Mouse (Mus musculus) adipocyte (in vitro differentiated cells): ENCODE measurements around the gene Pacsin1.
"Not testable (repeated sequence)": the region's sequence is repeated elsewhere in the genome, so short reads cannot be mapped to it uniquely, and the experiment has no call there.

ENCODE experiments used
- DNase-seq: peaks from one replicate; pipeline ENCODE4 v3.0.0-alpha.2; 2016; ENCODE audit warnings: low spot score

Pacsin1 gene

DNA sequence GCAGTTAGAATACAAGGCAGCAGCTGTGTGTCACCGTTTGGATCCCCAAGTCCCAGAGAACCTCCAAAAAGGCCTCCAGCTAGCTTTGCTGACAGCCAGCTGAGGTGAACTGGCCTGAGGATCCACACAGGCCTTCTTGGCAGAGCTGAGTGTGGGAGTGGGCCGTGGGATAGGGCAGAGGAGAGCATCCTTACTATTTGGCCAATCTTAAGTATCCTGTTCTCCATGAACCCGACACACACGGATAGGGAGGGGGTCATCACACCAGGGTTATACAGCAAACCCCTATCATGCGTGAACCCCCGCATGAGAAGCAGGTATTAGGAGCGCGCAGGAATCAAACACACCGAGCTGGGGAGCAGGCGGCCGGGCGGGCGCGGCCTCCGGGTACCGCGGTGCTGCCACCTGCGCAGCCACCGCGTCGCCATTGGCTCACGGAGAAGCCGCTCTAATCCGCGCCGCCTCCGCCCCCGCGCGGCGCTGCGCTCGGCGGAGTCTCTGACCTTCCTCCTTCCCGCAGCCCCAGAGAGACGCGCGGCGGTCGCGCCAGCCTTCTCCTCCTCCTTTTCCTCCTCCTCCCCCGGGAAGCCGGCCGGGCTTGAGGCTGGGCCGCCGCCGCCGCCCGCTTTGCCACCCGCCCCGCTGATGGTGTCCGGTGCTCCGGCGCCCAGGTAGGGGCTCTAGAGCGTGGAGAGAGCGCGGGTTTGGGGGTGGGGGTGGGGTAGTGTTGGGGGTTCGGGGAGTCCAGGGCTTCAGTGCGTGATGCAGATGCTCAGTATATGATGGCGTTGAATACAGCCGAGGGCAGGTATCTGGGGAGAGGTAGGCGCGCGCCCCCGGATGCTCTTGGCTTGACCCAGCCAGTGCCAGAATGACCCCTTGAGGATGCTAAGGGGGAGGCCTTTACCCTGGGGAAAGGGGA is at the start of gene Pacsin1:
Gene Pacsin1 (plus strand): TSS at position 421 of the 922 bp plus-strand sequence.
- no peak for DNase-seq

- DNase-seq = no peak
These were observed 45.7 kb upstream of the Pacsin1 start for GRCm38 (mm10) chr17:27609576-27609975.

- DNase-seq = no peak
These were observed 44.4 kb upstream of the Pacsin1 start for GRCm38 (mm10) chr17:27610679-27611518.

DNA sequence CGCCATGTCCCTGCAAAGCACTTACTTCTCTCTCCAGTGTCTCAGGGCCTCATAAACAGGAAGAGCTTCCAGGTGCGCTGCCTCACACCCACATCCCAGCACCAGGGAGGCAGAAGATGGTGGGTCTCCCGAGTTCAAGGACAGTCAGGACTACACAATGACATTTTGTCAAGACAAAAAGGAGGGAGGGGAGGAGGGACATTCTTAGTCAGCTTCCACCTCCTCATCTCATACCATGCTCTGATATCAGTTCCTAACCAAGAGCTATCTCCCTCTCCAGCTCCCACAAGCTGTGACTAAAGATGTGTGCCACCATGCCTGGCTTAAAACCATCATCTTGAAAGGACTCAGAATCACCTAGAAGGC is 43.8 kb upstream of the Pacsin1 start:
- no peak for DNase-seq

DNA sequence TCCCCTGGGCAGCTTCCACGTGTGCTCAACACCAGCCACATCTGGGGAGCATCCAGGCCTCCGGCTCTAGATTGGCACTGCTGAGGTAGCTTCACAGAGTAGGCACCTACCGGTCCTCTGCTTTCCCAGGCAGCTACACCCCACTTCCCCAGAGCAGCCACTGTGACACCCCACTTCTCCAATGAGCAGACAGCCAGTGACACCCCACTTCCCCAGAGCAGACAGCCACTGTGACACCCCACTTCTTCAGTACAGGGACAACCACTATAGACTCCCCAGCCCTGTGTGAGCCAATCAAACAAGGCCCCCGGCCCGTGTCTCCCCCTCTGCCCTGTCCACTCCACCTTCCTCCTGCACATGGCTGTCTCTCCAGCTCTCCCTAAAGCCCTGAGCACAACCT is 43.3 kb upstream of the Pacsin1 start:
- DNase-seq = no peak

DNA sequence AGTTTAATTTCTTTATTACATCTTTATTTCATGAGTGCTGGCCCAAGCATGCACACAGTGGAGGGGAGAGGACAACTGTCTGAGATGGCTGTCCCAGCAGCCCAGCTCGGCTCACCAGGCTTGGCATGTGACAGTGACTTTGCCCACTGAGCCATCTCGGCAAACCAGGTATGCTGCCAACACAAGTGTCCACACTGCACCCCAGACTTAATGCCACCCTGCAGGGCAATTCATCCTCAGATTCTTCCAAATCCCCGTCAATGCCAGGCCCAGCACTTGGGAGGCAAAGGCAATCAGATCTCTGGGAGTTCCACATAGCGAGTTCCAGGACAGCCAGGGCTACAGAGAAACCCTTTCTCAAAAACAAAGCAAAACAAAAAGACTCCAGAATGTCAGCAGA is 42.3 kb upstream of the Pacsin1 start:
- DNase-seq = no peak

DNA sequence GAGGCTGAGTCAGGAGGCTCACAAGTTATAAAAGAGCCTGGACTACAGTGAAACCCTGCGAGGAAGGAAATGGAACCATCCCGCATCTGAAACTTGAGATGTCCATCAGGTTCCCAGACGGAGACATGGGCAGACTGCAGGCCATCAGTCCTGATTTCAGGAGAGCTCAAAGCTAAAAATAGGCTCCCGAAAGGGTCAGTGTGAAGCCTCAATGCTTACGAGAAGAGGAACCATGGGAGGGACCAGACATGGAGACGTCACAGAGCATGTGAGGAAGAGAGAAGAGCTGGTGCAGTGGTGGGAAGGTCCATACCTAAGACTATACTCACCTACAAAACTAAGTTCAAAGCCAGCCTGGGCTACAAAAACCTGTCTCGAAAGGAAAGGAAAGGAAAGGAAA is 39.9 kb upstream of the Pacsin1 start:
- DNase-seq = no peak

DNA sequence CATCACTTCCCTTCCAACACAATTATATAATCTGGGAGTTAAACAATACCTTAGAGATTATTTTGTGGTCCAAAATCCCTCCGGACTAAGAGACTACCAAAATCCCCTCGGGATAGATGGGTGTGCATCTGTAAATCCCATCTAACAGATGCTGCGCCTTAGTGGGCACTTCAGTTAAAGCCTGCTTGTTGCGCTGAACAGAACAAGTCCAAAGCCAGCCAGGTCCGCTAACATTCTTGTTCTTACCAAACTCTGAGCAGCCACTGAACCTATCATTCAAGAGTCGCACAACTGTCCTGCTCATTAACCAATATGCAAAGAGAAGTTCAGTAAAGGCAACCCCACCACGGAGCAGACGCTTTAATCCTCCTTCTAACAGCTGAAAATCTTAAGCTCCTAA is 34.1 kb upstream of the Pacsin1 start:
- no peak for DNase-seq

- no peak for DNase-seq
These were observed 33.4 kb upstream of the Pacsin1 start for GRCm38 (mm10) chr17:27621705-27622531.

GRCm38 (mm10) chr17:27622611-27623359 is 32.5 kb upstream of the Pacsin1 start:
- peak; percentile 53 for DNase-seq

GRCm38 (mm10) chr17:27623360-27624326 is 31.7 kb upstream of the Pacsin1 start, which contains the start of gene Nudt3:
Gene Nudt3, minus strand, starts transcription at chr17:27623495.
- DNase-seq = peak; percentile 88

DNA sequence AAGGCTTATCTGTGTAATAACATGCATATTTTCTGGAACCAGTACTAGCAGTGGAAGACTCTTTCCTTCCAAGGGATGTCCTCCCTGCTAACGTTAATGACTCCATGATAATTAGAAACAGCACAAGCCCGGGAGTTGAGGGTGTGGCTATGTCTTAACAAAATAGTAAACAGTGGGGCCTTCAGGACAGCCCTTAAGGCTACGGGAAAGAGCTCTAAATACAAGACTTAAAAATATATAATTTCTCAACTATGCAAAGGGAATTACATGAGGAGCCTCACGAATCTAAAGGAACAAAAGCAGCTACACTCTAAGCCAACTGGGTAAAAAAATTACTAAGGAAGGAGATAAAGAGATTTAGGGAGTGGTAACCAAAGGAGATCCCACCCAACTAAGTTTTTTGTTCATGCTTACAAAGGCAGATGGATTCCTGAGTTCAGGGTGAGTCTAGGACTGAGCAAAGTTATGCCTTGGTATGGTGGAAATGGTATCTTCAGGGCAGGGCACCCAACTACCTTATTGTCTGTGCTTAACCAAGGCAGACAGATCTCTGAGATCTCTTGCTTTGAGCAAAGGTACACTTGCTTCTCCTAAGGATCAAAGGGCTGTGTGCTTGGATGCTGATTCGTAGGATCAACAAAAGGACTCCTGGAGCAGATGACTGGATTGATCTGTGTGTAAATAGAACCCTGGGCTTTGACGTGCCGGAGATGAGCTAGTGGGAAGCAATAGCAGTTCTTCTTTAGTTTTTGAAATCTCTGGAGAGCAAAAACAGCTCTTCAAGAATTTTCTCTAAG is 29.7 kb upstream of the Pacsin1 start:
- DNase-seq = no peak

DNA sequence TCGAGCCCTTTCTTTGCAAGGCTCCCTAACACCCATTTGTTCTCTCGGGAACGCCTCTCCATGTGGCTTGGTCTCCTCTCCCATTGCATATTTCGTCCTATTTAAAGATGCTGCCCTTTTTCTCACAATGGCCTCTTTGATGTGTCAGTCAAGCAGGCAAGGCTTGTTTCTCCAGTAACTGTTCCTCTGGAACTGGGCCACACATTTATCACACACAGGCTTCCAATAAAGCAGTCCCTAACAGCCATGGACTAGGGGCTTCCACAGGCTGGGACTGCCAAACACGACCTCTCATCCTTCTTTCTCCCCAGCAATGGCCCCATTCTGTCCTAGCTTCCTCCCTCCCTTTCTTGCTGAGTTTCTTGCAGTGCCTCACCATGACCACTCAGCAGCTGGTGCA is 28.6 kb upstream of the Pacsin1 start:
- no peak for DNase-seq

GRCm38 (mm10) chr17:27627451-27627850 is 27.9 kb upstream of the Pacsin1 start:
- DNase-seq = no peak

DNA sequence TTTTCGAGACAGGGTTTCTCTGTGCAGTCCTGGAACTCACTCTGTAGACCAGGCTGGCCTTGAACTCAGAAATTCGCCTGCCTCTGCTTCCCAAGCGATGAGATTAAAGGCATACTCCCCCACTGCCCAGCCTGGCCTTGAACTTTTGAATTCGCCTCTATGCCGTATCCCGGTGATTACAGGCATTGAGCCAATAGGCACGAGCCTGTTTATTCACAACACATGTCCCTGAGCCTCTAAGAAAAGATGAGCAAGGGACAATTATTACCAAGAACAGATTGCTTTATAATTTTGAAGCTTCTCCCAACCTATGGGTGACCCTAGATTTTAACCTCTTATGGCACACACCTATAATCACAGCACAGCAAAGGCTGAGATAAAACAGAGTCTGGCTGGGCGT is 26.9 kb upstream of the Pacsin1 start:
- no peak for DNase-seq

- peak; percentile 89 for DNase-seq
These were observed 25.9 kb upstream of the Pacsin1 start for GRCm38 (mm10) chr17:27629249-27630020.

DNA sequence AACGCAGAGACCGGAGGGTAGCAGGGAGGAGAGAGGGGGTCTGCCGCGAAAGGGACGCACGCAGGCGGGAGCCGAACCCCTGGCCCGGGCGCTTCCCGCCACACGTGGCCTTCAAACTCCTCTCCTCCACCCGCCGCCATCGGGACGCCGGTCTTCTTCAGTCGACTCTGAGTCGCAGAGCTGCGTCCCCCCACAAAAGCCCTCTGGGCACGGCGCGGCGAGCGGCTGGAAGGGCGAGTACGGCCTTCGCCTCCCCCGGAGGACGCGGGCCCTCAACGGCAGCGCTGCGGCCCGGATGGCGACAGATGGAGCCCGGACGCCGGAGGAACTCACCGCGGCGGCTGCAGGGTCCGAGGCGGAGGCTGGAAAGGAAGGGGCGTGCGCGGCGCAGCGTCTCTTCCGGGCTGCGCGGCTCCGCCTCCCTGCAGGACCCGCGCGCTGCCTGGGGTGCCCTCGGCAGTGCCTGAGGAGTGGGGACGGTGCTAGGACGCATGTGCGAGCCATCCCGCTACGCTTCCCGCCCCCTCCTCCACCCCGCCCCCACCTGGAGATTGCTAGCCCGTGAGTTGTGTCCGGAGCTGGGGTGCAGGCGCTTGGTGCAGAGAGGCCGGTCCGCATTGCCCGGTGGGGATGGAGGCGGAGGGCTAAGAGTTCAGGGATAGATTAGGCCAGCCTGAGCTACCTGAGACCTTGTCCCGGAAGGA is 20.3 kb upstream of the Pacsin1 start, which contains the start of gene RPS10-NUDT3:
Gene RPS10-NUDT3 (minus strand): TSS at position 352 of the 704 bp plus-strand sequence.
- peak; percentile 95 for DNase-seq

GRCm38 (mm10) chr17:27635575-27635903 is 19.8 kb upstream of the Pacsin1 start:
- not testable (repeated sequence) for DNase-seq
